Mouse (Mus musculus) neural tube, embryonic 14.5 days (tissue): ENCODE data around the gene Pak2. TPM values are rescaled to one million over a fixed set of nuclear protein-coding genes. Genes with fewer than 3 reads are reported as not detected.
"Not testable (repeated sequence)": the region's sequence is repeated elsewhere in the genome, so short reads cannot be mapped to it uniquely, and the experiment has no call there.

Source experiments
- ATAC-seq: fragments of 200-750 bp; cut with Nextera tagmentation; 2 replicates; pipeline ENCODE4 v1.8.0; 2017; ENCODE audit warnings: low read depth, mild to moderate bottlenecking, moderate TSS enrichment, moderate library complexity
- H3K27ac ChIP-seq: fragments of 300-500 bp; sonication (generic); 2 replicates; pipeline ENCODE4 v1.5.1; 2014; ENCODE audit warnings: low read depth, mild to moderate bottlenecking, control low read depth, low read length, moderate library complexity, mixed read lengths
- H3K27me3 ChIP-seq: fragments of 300-500 bp; sonication (generic); 2 replicates; pipeline ENCODE4 v1.6.1; 2014; ENCODE audit warnings: low read length; ENCODE audit not compliant: control insufficient read depth, insufficient read depth
- H3K36me3 ChIP-seq: fragments of 300-500 bp; sonication (generic); 2 replicates; pipeline ENCODE4 v1.6.1; 2014; ENCODE audit warnings: low read length, mixed read lengths; ENCODE audit not compliant: control insufficient read depth, insufficient read depth
- H3K4me1 ChIP-seq: fragments of 300-500 bp; sonication (generic); 2 replicates; pipeline ENCODE4 v1.6.1; 2014; ENCODE audit warnings: low read length; ENCODE audit not compliant: control insufficient read depth, insufficient read depth
- H3K4me2 ChIP-seq: fragments of 300-500 bp; sonication (generic); 2 replicates; pipeline ENCODE4 v1.6.1; 2014; ENCODE audit warnings: mild to moderate bottlenecking, low read depth, low read length, control low read depth
- H3K4me3 ChIP-seq: fragments of 300-500 bp; sonication (generic); 2 replicates; pipeline ENCODE4 v1.5.1; 2014; ENCODE audit warnings: low read depth, low read length, control low read depth, mixed read lengths
- H3K9ac ChIP-seq: fragments of 300-500 bp; sonication (generic); replicated peaks from 2 replicates; pipeline ENCODE4 v1.6.1; 2014; ENCODE audit warnings: low read depth, mild to moderate bottlenecking, control low read depth, low read length, mixed read lengths
- H3K9me3 ChIP-seq: fragments of 300-500 bp; sonication (generic); 2 replicates; pipeline ENCODE4 v1.6.1; 2016; ENCODE audit warnings: low read length; ENCODE audit not compliant: control insufficient read depth
- WGBS: fragments of 180-500 bp; shearing (Covaris S2); extraction: QIAGEN DNeasy Blood & Tissue Kit; methylation state at CpG from one replicate; pipeline ENCODE4 v1.1.7; 2014; 5-methylcytosine and 5-hydroxymethylcytosine counted together
- polyA plus RNA-seq: library from polyadenylated mRNA; unstranded; fragments of >200 nt; fragmentation: Nextera tagmentation; extraction: Ambion mirVana; gene quantifications from 2 replicates; pipeline ENCODE4 v1.2.1, GENCODE M21; 2014

Gene Pak2
- polyA plus RNA-seq, 1 experiment from 2014 or later = 28.1 TPM

GRCm38 (mm10) chr16:32099638-32100150 lies 20.6 kb upstream of the Pak2 start, which contains the start of the genes Pigx and Cep19:
TSS of gene Pigx (minus strand) at chr16:32099740.
TSS of gene Cep19 (plus strand) at chr16:32099800.
- Histone ChIP-seq H3K9ac (peak within 1 kb of the TSS; percentile 74), H3K9me3 (no peaks in the 10 kb centered on the region), H3K27ac (peak within 1 kb of the TSS; percentile 71), H3K36me3 (no peaks in the 10 kb centered on the region), H3K4me3 (peak within 1 kb of the TSS; percentile 93), H3K4me1 (peaks cover 10% of the 10 kb centered on the region), H3K27me3 (no peaks in the 10 kb centered on the region), H3K4me2 (peak within 1 kb of the TSS; percentile 75)
- peak; percentile 98 for ATAC-seq
- WGBS = under 1% methylated on average over 34 of the region's 34 CpGs

DNA sequence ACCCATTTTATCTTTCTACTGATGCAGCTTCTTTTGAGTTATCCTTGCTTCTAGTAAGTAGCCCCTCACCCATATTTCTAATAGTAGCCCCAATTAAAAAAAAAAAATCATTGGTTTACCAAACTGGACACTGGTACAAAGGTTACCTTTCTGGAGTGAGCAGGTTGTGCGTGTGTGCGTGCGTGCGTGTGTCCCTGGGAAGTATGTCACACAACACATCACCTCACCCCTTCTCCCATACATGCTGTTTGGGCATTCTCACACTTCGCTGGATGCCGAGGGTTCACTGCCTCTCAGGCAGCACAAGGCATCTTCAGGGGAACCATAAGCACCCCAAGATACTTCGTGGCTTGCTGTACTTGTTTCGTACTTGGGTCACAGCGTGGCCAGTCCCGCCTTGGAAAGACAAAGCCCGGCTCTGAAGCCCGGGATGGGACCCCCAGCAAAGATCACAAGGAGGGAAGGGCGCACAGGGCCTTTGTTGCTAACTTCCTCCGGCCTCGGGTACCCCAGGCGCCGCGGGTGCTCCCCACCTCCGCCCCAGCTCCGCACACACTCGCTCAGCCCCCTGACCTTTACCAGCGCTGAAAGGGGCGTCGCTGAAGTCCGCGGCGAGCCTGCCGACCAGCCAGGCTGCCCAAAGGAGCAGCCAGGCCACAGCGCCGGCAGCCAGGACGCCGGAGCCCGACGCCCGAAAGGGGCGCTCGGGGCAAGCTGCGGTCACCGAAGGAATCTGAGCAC lies 19.9 kb upstream of the Pak2 start:
- under 1% methylated on average over 39 of the region's 39 CpGs for WGBS
- peak overlapping the region; percentile 93 for H3K4me3 ChIP-seq
- peak; percentile 78 for ATAC-seq
- H3K9me3 ChIP-seq = no peaks in the 10 kb centered on the region
- peak overlapping the region; percentile 71 for H3K27ac ChIP-seq
- H3K4me1 ChIP-seq = peaks cover 10% of the 10 kb centered on the region
- H3K4me2 ChIP-seq = peak overlapping the region; percentile 75
- no peaks in the 10 kb centered on the region for H3K27me3 ChIP-seq
- peak overlapping the region; percentile 74 for H3K9ac ChIP-seq
- no peaks in the 10 kb centered on the region for H3K36me3 ChIP-seq

DNA sequence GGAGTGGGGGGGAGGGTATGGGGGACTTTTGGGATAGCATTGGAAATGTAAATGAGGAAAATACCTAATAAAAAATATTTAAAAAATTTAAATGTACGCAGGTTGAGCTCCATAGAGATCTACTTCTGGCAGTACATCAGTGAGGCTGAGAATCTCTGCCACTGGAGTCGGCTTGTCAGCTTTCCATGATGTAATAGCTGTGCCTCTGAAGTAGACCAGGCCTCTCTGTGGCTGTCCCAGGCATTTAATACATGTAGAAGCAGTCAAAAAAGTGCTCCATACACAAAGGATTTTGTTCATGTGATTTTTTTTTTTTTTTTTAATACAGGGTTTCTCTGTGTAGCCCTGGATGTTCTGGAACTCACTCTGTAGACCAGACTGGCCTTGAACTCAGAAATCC lies 18.6 kb upstream of the Pak2 start:
- H3K9ac ChIP-seq, H3K27me3 ChIP-seq, H3K9me3 ChIP-seq, H3K4me3 ChIP-seq, H3K36me3 ChIP-seq, H3K27ac ChIP-seq, H3K4me2 ChIP-seq, ATAC-seq: not testable (repeated sequence)
- peaks cover 10% of the 10 kb centered on the region for H3K4me1 ChIP-seq
- WGBS = 95% methylated on average over 2 of the region's 2 CpGs

- WGBS = 98% methylated on average over 7 of the region's 7 CpGs
- peaks cover 25% of the 10 kb centered on the region for H3K36me3 ChIP-seq
- no peak for ATAC-seq
These were observed 12.3 kb upstream of the Pak2 start for GRCm38 (mm10) chr16:32091466-32091865.

DNA sequence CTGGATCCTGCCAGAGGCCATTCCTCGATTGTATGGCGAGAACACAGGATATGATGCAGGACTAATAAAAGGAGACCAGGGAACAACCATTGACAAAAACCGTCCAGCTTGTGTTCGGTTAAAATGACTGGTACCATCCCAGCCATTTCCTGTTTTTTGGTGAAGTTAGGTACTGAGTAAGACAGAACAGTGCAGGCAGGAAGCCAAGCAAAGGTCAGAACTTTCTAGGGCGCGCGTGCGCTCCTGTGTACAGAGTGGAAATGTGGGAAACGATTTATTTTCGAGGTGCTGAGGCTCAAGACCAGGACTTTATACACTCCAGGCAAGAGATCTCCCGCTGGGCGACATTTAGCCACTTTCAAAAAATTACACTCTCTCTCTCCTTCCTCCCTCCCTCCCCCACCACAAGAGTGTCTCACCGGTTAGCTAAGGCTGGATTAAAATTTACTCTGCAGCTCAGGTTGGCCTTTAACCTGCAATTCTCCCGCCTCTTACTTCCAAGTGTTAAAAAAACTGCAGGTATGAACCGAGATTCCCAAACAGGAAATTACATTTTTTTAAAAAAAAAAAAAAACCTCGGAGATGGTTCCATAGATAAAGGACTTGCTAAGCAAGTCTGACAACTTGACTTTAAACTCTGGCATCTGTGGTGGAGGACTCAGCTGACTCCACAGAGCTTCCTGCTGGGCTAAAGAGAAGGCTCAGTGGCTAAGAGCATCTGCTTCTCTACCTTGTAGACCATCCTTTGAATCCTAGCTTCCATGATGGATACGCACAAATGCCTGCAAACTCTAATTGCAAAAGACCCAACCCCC lies 8.7 kb upstream of the Pak2 start:
- Histone ChIP-seq H3K4me3 (no peak overlapping the region), H3K4me2 (no peak overlapping the region), H3K27ac (no peak overlapping the region), H3K9me3 (no peaks in the 10 kb centered on the region), H3K27me3 (no peaks in the 10 kb centered on the region), H3K4me1 (no peaks in the 10 kb centered on the region), H3K9ac (no peak overlapping the region), H3K36me3 (peaks cover 43% of the 10 kb centered on the region)
- ATAC-seq = no peak
- 91% methylated on average over 17 of the region's 17 CpGs for WGBS

More at GRCm38 (mm10) chr16:32091466-32091865, 12.3 kb upstream of the Pak2 start:
- Histone ChIP-seq H3K9ac (no peak overlapping the region), H3K4me2 (no peak overlapping the region), H3K27ac (no peak overlapping the region), H3K9me3 (no peaks in the 10 kb centered on the region), H3K27me3 (no peaks in the 10 kb centered on the region), H3K4me1 (no peaks in the 10 kb centered on the region), H3K4me3 (no peak overlapping the region)

DNA sequence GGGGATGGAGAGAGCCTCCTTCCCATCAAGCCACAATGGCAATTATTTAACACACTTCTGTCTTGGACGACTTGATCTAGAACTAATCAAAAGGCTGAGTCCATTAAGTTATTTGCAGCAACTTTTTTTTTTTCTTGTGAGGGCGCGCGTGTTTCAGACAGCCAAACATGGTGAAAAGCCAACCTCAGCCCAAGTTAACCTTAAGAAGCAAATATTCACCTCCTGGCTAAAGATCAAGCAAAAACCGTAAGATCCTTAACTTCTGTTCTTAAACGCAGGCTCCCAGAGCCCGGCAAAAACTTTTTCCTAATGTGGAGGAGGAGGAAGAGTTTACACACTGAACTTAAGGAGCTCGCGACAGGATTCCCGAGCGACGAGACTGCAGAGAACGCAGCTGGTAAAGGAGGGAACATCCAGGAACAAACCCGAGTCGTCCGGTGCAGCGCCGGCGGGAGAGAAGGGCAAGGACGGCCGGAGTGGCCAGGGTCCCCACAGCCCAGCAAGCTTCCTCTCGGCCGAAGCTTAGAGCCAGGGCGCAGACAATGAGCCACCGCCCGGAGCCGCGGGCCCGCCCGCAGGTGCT lies 643 bp downstream of the Pak2 start:
- under 1% methylated on average over 30 of the region's 30 CpGs for WGBS
- Histone ChIP-seq H3K27me3 (no peaks in the 10 kb centered on the region), H3K4me1 (peaks cover 17% of the 10 kb centered on the region; the same call in 1 of the 2 replicates), H3K4me2 (peak overlapping the region; percentile 75), H3K4me3 (peak overlapping the region; percentile 98), H3K9ac (peak overlapping the region; percentile 89), H3K27ac (peak overlapping the region; percentile 91), H3K9me3 (no peaks in the 10 kb centered on the region), H3K36me3 (no peaks in the 10 kb centered on the region)
- no peak for ATAC-seq

DNA sequence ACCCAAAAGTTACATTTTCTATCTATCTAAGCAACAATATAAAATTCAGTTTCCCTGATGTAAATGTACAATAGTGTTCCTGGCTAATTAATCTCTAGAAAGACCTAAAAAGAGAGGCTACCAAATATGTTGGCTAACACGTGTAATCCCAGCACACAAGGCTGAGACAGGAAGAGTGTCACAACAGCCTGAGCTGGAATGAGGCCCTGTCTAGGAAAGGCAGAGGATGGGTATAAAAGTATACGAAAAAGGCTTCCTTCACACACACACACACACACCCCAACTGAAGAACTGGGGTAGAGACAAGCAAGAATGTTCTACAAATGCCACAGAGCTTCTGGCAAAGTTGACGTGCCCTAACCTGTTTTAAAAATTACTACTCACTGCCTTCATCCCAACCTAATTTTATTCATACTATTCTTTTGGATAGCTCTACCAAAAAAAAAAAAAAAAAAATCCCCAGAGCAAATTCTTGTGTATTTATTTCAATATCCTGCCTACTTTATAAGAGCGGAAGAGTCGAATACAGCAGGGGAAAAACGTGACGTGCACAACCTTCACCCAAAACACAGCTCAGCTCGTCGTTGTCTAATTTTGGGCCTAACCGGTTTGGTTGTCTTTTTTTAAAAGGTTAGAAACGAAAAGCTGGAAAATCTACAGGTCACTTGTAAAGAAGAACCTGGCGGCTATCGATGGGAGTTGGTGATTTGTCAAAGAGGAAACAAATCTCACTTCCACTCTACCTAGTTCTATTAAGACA lies 1.3 kb downstream of the Pak2 start:
- Histone ChIP-seq H3K36me3 (no peaks in the 10 kb centered on the region), H3K27me3 (no peaks in the 10 kb centered on the region), H3K9ac (peak overlapping the region; percentile 89; the same call in 1 of the 2 replicates), H3K27ac (no peak overlapping the region), H3K4me2 (peak overlapping the region; percentile 75), H3K4me1 (peaks cover 17% of the 10 kb centered on the region; the same call in 1 of the 2 replicates), H3K9me3 (no peaks in the 10 kb centered on the region), H3K4me3 (peak overlapping the region; percentile 98)
- 12% methylated on average over 13 of the region's 13 CpGs for WGBS
- ATAC-seq = no peak

GRCm38 (mm10) chr16:32076406-32076805 lies 2.7 kb downstream of the Pak2 start:
- H3K9me3 ChIP-seq = no peaks in the 10 kb centered on the region
- H3K27ac ChIP-seq = no peak overlapping the region
- 77% methylated on average over 3 of the region's 3 CpGs for WGBS
- ATAC-seq = no peak
- H3K27me3 ChIP-seq = no peaks in the 10 kb centered on the region
- no peak overlapping the region for H3K4me2 ChIP-seq
- H3K36me3 ChIP-seq = no peaks in the 10 kb centered on the region
- H3K9ac ChIP-seq = no peak overlapping the region
- no peak overlapping the region for H3K4me3 ChIP-seq
- peaks cover 17% of the 10 kb centered on the region; the same call in 1 of the 2 replicates for H3K4me1 ChIP-seq
